Mouse (Mus musculus) thymus, postnatal 36 days (tissue): ENCODE results near the gene Khdc4.

ENCODE experiments used
- DNase-seq, 2 experiments: peaks; one replicate each; pipeline ENCODE4 v3.0.0; 2022; ENCODE audit warnings: mixed read lengths in 2 of 2

The Khdc4 gene

GRCm38 (mm10) chr3:88684980-88685941 lies at the start of gene Khdc4:
Gene Khdc4, plus strand, starts transcription at chr3:88685803.
- peak; percentile 94 to 97 for DNase-seq

DNA sequence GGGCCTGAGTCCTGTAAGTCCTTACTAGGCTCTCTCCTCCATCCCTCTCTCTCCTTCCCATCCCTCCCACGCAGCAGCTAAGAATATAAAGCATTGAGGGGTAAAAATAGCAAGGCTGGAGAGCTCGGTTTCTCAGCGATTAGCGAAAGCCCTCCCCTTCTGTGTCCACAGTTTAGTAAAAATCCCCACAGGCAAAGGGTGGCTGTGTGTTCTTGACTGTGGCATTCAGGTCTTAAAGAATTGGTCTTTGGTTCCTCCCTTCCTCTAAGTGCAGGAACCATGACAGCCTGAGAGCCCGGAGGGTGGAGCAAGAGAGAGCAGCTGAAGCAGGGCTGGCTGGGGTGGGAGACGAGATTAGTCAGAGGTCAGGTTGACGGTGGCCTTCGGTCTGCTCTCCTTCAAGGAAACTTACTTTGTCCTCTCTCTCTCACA lies 49.0 kb upstream of the Khdc4 start:
- DNase-seq = no peak

GRCm38 (mm10) chr3:88637134-88637533 lies 48.5 kb upstream of the Khdc4 start:
- no peak for DNase-seq

GRCm38 (mm10) chr3:88639239-88639638 lies 46.4 kb upstream of the Khdc4 start:
- no peak for DNase-seq

DNA sequence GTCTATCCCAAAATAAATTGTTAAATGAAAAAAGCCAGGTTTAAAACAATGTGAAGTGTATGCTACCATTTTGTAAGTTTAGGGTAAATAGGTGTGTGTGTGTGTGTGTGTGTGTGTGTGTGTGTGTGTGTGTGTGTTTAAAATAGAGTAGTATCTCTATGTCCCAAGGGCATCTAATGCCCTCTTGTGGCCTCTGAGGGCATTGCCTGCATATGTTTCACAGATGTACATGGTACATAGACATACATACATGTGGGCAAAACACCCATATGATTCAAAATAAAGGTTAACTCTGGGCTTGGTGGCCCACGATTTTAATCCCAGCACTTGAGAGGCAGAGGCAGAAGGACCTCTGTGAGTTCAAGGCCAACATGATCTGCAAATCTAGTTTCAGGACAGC lies 44.9 kb upstream of the Khdc4 start:
- DNase-seq = peak; percentile 66 to 68

DNA sequence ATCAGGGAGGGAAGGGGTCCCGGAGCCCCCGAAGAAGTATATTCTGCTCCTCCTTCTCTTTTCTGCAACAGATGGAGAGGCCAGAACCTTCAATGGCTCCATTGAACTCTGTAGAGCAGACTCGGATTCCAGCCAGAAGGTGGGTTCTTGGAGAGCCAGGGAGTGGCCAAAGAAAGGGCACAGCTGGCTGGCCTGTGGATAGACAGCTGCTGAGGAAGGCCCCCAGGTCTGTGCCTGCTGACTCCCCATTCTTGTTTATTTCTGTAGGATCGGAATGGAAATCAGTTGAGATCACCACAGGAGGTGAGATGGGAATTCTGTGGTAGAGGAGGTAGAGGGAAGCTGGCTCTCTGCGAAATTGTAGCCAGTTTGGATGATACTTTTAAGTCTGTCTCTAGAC lies 42.5 kb upstream of the Khdc4 start:
- DNase-seq = no peak

DNA sequence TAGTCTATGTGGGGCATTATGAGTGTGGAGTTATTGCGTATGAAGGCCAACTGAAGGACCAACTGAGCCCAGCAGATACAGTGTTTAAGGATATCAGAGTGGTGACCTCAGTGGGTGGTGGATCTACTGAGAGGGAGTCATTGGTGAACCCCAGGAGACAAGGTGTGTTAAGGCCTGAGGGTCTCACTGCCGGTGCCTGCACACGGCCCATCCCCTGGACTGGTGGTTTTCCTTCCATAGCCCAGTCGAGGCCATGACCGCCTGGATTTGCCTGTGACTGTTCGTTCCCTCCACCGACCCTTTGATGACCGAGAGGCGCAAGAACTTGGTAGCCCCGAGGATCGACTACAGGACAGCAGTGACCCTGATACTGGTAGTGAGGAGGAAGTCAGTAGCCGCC lies 39.7 kb upstream of the Khdc4 start:
- DNase-seq = no peak

- DNase-seq = no peak
Observed at GRCm38 (mm10) chr3:88646426-88646995, 39.1 kb upstream of the Khdc4 start.

GRCm38 (mm10) chr3:88647076-88647475 lies 38.5 kb upstream of the Khdc4 start:
- no peak for DNase-seq

GRCm38 (mm10) chr3:88647779-88648413 lies 37.7 kb upstream of the Khdc4 start:
- no peak for DNase-seq

GRCm38 (mm10) chr3:88648452-88649168 lies 37.0 kb upstream of the Khdc4 start:
- DNase-seq = no peak

DNA sequence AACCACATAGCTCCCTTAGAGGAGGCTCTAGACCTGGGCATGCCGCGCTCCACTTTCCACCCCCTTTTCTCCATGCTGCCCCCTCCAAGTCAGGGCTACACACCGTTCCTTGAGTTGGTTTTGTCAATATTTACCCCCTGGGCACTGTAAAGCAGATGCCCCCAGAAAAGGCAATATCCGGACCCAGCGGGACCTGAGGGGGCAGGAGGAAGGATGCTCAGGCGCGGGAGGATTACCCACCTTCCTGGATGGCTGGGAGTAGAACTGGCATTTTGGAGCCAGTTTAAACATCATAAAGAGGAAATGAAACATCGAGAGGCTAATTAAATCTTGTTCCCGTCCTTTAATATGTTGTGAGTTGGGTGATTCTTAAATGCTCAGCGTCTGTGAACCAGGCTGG lies 36.4 kb upstream of the Khdc4 start:
- no peak for DNase-seq

GRCm38 (mm10) chr3:88649967-88650366 lies 35.6 kb upstream of the Khdc4 start:
- no peak for DNase-seq

DNA sequence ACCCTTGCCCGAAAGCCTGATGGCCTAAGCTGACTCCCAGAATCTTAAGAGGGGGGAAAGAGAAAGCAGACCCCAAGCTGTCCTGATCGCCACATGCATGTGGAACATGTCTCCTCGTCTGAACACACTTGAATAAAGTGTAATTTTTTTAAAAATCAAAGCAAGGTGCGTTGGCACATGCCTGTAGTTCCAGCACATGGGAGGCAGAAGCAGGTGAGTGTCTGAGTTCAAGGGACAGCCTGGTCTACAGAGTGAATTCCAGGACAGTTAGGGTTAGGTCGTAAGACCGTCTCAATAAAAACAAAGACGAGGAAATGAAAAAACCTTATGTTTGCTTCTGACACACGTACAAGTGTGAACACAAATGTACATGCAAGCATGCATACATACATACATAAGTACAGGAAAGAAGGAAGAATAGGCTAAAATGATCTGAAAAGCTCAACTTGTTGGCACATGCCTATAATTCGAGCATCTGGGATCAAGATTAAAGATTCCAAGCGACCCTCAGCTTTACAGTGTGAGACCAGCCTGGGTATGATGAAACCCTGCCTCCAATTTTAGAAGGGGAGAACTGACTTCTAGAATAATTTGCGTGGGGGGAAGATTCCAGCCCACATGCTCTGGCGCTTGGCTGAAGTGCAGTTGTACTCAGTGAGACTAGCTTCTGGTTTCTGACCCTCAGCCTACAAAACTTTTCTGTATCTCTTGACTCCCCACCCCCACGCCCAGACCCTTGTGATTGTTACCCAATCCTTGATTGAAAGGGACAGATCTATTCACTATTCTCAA lies 34.7 kb upstream of the Khdc4 start:
- DNase-seq = no peak

- no peak for DNase-seq
Observed at GRCm38 (mm10) chr3:88651669-88652618, 33.7 kb upstream of the Khdc4 start.

DNA sequence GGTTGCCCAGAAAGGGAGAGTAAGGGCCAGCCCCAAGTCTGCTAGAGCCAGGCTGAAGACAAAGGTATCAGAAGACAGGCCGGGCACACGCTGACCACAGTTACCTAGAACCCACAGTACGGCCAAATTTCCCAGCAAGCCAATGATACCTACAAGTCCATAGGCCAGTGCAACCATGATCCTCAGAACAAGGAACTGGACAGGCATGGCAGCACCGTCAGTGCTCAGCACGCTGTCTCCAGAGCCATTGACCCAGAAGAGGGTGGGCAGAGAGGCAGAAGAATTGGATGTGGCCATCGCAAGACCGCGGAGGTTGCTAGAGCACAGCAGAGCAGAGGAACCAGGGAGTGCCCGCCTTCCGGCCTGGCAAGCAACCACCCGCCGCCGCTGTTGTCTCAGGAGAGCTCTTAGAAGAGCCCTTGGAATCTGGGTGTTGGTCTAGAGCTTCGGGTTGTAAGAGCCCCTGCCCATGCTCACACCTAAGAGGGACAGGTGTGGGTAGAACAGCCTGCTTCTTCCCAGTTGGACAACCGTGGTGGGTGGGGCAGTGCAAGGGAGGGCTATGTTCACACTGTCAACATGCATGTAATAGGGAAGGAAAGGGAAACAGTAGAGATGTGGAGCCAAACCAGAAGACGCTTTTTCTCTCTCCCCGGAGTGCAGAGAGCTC lies 32.6 kb upstream of the Khdc4 start, which contains the start of gene Rxfp4:
TSS of gene Rxfp4 (minus strand) at position 297 of the 670 bp plus-strand sequence.
- DNase-seq = no peak

DNA sequence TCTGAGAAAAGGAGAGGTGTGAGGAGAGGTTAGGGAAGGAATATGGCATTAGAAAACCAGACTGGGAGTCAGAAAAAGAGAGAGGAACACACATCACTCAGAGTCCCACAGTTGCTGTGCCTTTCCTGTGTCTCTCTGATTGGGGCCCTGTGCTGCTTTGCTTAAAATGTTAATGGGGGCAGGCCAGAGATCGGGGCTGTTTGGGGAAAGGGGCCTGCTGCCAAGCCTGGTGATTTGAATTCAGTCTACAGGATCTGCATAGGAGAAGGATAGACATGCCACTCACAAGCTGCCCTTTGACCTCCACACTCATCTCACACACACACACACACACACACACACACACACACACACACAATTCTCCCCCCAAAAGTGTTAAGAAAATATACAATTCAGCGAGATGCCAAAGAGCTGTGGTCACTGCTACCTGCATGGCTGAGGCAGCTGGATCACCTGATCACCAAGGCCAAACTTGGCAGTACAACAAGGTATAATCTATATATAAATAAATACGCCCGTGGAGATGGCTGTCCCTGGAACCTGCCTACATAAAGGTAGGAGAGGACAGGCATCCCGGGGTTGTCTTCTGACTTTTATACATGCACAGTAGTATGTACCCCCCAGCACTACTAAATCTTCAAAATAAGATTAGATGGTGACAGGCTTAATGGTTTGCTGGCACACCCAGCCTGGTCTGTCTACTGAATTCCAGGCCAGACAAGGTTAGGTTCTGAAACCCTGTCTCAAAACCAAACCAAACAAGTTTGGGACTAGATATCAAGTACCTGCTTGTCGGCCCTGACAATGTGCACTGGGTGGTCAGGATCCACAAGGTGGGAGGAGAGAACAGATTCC lies 31.9 kb upstream of the Khdc4 start:
- no peak for DNase-seq

GRCm38 (mm10) chr3:88654621-88655020 lies 31.0 kb upstream of the Khdc4 start:
- DNase-seq = no peak

DNA sequence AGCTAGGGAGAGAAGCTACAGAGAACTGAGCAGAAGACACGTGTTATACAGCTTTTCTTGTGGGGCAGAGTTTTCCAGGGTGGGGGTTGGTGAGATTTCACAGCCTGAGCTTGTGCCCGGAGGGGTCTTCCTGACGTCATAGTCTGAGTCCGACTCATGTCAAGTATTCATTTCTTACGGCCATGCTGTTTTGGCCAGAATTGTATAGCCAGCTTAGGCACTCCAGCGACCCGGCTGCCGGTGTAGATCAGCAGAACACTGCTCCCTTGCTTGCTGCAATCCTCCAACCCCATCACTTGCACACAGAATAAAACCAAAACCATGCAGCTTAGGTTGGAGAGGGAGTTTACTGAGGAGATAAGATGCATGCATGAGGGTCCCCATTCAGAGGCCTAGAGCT lies 30.0 kb upstream of the Khdc4 start:
- DNase-seq = no peak
